Mouse (Mus musculus) cerebellum, adult 2 months (tissue): ENCODE results near the gene Ror2. TPM values are rescaled to one million over a fixed set of nuclear protein-coding genes. Genes with fewer than 3 reads are reported as not detected.

Source experiments
- DNase-seq, 2 experiments: peaks; one replicate each; pipeline ENCODE4 v3.0.0; 2021
- H3K27ac ChIP-seq: fragments of 200-500 bp; 2 replicates; pipeline ENCODE4 v1.5.1; 2012; ENCODE audit warnings: low read length, control low read depth, inconsistent platforms; ENCODE audit not compliant: insufficient read depth
- H3K27me3 ChIP-seq: fragments of 200-500 bp; 2 replicates; pipeline ENCODE4 v1.6.1; 2012; ENCODE audit warnings: inconsistent platforms, mild to moderate bottlenecking, low read length, moderate library complexity; ENCODE audit not compliant: control insufficient read depth, insufficient read depth
- H3K4me1 ChIP-seq: fragments of 200-500 bp; 2 replicates; pipeline ENCODE4 v1.6.1; 2011; ENCODE audit warnings: low read length; ENCODE audit not compliant: control insufficient read depth, insufficient read depth
- H3K4me3 ChIP-seq: fragments of 200-500 bp; replicated peaks from 2 replicates; pipeline ENCODE3; 2011; ENCODE audit warnings: mild to moderate bottlenecking, low read depth, low read length, control low read depth; ENCODE audit not compliant: insufficient read depth
- CTCF ChIP-seq: fragments of 200-500 bp; IDR thresholded peaks from 2 replicates; pipeline ENCODE4 v1.5.1; 2011; ENCODE audit warnings: low read depth, mild to moderate bottlenecking, control low read depth, low read length, moderate library complexity, borderline replicate concordance; ENCODE audit not compliant: insufficient read depth
- POLR2A ChIP-seq: fragments of 200-500 bp; IDR thresholded peaks from 2 replicates; pipeline ENCODE4 v1.6.1; 2011; ENCODE audit warnings: low read length, control low read depth, borderline replicate concordance; ENCODE audit not compliant: insufficient read depth
- WGBS: fragments of 180-500 bp; shearing (Covaris S2); methylation state at CpG from one replicate; pipeline ENCODE4 v1.1.7; 2018; 5-methylcytosine and 5-hydroxymethylcytosine counted together
- polyA plus RNA-seq: library from polyadenylated mRNA; depleted of rRNA; stranded (reverse); fragments of >200 nt; gene quantifications from 2 replicates; pipeline ENCODE4 v1.2.3, GENCODE M21; 2012

Gene Ror2
- polyA plus RNA-seq, 1 experiment, result 1.1 TPM

DNA sequence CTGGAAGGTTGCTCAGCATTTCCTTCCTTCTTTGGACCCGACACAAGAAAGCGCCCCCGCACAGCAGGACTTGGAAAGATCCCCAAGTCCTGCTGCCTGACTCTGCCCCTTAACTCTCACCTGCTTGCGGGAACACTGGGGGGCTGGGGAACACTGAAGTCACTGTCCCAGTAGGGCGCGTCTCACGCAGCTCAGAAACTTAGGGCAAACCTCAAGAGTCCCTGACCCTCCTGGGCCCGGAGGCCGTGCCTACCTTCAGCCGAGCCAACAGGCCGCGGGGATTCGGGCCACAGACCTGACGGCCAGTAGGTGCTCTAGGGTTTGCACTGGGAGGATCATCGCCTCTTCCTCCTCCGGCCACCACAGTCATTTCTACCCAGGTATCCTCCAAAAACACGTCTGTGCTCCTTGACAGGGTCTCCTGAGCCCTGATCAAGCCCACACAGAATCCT, 1.2 kb downstream of the Ror2 start:
- no peak overlapping the region for H3K27ac ChIP-seq
- DNase-seq, result no peak

DNA sequence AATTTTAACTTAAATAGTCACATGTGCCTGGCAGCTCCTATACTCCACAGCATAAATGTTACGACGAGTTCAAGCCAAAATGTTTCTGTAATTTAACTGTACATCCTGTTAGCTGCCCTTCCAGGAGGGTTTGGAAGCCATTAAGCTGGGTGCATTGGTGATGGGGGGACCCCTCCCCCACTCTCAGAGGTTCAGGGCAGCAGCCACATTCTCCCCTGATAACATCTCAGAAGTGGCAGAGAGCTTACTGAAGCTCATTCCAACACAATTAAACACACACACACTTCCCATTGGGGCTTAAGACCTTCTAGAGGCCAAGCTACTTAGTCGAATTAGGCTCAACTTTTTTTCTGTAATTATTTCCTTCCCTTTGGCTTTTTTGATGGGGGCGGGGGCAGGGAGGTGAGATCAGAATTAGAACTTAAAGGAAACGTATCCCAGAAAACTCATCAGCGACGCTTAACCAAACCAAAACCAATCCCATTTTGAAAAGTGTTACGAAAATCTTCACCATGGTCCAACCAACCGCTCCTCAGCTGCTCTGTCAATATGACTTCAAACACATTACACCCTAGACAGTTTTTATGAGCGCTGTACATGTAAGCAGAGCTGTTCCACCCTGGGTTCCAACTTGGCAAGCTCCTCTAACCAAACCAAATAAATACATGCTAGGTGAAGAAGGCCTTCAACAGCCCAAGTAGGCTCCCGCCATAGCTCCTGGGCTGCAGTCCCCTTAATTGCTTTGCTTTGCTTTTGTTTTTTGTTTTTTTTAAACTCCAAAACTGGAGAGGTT, 4.1 kb downstream of the Ror2 start:
- Histone ChIP-seq H3K27me3 (no peaks in the 10 kb centered on the region; the same call in 1 of the 2 replicates), H3K4me1 (no peaks in the 10 kb centered on the region), H3K27ac (no peak overlapping the region), H3K4me3 (no peak overlapping the region)
- TF ChIP-seq POLR2A (no peak), CTCF (no peak)
- no peak for DNase-seq
- 89% methylated on average over 11 of the region's 11 CpGs for WGBS

More for the DNA sequence above, 1.2 kb downstream of the Ror2 start:
- no peaks in the 10 kb centered on the region; the same call in 1 of the 2 replicates for H3K27me3 ChIP-seq
- WGBS, result 10% methylated on average over 17 of the region's 17 CpGs
- H3K4me1 ChIP-seq, result no peaks in the 10 kb centered on the region
- H3K4me3 ChIP-seq, result no peak overlapping the region
- TF ChIP-seq POLR2A (no peak), CTCF (no peak)

DNA sequence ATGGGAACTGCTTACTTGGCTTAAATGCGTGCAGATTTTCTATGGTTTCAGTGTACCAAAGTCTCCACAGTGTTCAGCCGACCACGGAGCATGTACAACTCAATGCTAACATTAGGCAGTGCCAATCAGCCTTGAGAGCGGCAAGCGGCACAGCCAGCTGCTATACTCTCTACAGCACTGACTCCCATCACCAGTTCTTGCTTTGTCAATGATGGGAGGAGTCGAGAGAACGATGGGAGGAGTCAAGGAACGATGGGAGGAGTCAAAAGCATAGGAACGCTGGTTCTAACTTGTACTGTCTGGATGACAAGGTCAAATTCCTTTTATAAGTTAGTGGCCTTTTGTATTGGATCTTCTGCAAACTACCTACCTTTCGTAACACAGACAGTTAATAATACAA, 7.0 kb downstream of the Ror2 start:
- 77% methylated on average over 10 of the region's 10 CpGs for WGBS
- no peak for TF ChIP-seq CTCF
- no peak for TF ChIP-seq POLR2A
- Histone ChIP-seq H3K27ac (no peak overlapping the region), H3K4me3 (no peak overlapping the region), H3K27me3 (no peaks in the 10 kb centered on the region), H3K4me1 (no peaks in the 10 kb centered on the region)
- no peak for DNase-seq

DNA sequence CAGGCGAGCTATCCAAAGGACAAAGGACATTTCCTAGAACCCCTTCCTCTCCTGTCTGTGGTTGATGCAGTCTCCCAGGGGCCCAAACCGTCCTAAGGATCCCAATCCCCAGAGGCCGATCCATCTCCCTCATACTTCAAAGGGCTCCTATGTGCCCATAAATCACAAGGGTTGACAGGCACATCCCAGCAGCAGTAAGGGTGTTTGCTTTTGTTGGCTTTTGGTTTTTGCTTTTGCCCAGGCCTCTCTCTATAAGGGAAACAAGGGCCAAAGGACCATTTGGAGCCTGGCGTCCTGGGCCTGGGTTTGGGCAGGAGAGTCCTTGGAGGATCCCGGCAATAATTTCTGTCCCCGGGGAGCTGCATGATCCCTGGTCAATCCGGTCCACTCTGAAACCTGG, 9.5 kb downstream of the Ror2 start:
- 84% methylated on average over 7 of the region's 7 CpGs for WGBS
- TF ChIP-seq POLR2A (no peak), CTCF (no peak)
- Histone ChIP-seq H3K4me3 (no peak overlapping the region), H3K27me3 (no peaks in the 10 kb centered on the region), H3K27ac (no peak overlapping the region), H3K4me1 (no peaks in the 10 kb centered on the region)
- DNase-seq, result no peak

DNA sequence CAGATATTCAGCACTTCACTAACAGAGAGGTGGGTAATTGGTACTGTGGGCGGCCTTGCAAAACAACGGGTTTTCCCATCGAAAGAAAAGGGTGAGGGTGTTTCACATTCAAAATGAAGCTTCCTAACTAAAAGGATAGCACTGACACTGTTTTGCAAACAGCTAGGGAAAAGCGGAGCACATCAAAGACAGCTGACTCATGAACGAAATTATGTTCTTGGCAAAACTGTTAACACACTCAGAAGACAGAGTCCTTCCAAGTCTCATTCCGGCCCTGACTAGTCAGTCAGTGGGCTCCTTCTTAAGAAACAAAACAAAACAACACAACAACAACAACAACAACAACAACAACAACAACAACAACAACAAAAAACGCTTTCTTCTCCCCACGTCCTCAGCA, 10.1 kb downstream of the Ror2 start:
- no peak for DNase-seq
- Histone ChIP-seq H3K4me3 (no peak overlapping the region), H3K27me3 (no peaks in the 10 kb centered on the region), H3K4me1 (no peaks in the 10 kb centered on the region), H3K27ac (no peak overlapping the region)
- TF ChIP-seq POLR2A (no peak), CTCF (no peak)
- WGBS, result 65% methylated on average over 8 of the region's 8 CpGs

DNA sequence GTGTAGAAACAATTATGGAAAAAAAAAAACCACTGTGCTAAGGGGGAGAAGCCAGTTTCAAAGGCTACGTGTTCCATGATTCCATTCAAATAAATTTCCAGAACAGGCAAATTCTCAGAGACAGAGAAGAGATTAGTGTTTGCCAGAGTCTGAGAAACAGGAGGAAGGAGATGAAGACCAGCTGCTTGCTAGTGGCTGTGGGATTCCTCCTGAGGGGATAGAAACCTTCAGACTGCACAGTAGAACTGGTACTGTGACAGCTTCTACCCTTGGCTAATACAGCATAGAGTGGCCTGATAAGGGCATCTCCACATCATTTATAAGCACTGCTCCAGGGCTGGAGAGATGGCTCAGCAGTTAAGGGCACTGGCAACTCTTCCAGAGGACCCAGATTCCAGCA, 11.2 kb downstream of the Ror2 start:
- no peak for DNase-seq
- Histone ChIP-seq H3K27me3 (no peaks in the 10 kb centered on the region), H3K4me3 (no peak overlapping the region), H3K4me1 (no peaks in the 10 kb centered on the region), H3K27ac (no peak overlapping the region)
- WGBS, result 59% methylated on average over 1 of the region's 1 CpGs
- no peak for TF ChIP-seq POLR2A
- no peak for TF ChIP-seq CTCF

DNA sequence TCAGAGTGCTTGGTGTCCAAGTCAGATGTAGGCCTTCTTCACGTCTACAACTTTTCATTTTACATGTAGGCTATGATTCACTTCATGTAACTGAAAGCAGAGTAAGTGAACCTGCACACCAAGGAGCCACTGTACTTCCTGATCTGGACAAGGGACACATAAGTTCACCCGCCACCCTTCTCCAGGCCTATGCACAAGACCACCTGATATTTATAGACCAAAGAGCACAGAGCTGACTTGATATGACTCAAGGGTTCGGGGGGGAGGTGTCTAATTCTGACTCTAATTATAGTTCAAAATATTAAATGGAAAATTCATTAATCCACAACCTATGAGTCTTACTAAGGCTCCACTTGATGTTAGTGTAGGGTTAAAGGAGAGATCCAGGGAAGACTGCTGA, 14.3 kb downstream of the Ror2 start:
- Histone ChIP-seq H3K27ac (no peak overlapping the region), H3K4me1 (no peaks in the 10 kb centered on the region), H3K27me3 (no peaks in the 10 kb centered on the region), H3K4me3 (no peak overlapping the region)
- DNase-seq, result no peak
- WGBS, result 92% methylated on average over 3 of the region's 3 CpGs
- no peak for TF ChIP-seq POLR2A
- TF ChIP-seq CTCF, result no peak

DNA sequence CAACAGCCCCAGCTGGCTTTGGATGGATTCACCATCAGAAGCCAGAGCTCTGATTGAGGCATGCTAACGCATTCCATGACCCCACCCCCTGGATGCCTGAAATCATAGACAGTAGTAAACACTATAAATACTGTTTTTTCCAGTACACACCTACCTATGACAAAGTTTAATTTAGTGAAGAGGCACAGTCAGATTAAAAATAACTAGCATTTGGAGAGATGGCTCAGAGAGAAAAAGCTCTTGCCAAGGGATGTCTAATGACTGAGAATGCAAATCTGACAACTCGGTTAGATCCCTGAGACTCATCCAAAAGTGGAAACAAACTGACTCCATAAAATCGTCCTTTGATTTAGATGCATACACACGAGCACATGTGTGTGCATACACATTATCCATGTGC, 15.4 kb downstream of the Ror2 start:
- no peaks in the 10 kb centered on the region for H3K4me1 ChIP-seq
- DNase-seq, result no peak
- WGBS, result 12% methylated on average over 4 of the region's 4 CpGs
- TF ChIP-seq CTCF (no peak), POLR2A (no peak)
- no peak overlapping the region for H3K4me3 ChIP-seq
- H3K27ac ChIP-seq, result no peak overlapping the region
- H3K27me3 ChIP-seq, result no peaks in the 10 kb centered on the region
